Mouse (Mus musculus): ENCODE results near the gene Cd209c. TPM values are rescaled to one million over a fixed set of nuclear protein-coding genes. Genes with fewer than 3 reads are reported as not detected.

Gene Cd209c
- under 1 TPM; 0.26 to 0.47 TPM for polyA plus RNA-seq (2017; shearing (Covaris generic))

GRCm38 (mm10) chr8:3954646-3955045, at the start of gene Cd209c:
Gene Cd209c, minus strand, starts transcription at chr8:3954746.

GRCm38 (mm10) chr8:3926744-3927143, 27.8 kb downstream of the Cd209c start, which contains the start of gene Cd209b:
Gene Cd209b, minus strand, starts transcription at chr8:3926844.

Other genes starting within 250 kb of the Cd209c start
- not detected for gene Clec4g, start 234.1 kb downstream of the Cd209c start, polyA plus RNA-seq (2017; shearing (Covaris generic))
- under 1 TPM; 0.20 to 0.32 TPM for gene Cd209a, start 205.8 kb downstream of the Cd209c start, polyA plus RNA-seq (2017; shearing (Covaris generic))
- under 1 TPM in 1 of 2 experiments, not detected in 1; 0.12 TPM for gene Cd209e, start 100.4 kb downstream of the Cd209c start, polyA plus RNA-seq (2017; shearing (Covaris generic))
- 1 to 10 TPM in 1 of 2 experiments, not detected in 1; 5.1 TPM for gene Cd209d, start 76.2 kb downstream of the Cd209c start, polyA plus RNA-seq (2017; shearing (Covaris generic))
- 10 to 100 TPM in 1 of 2 experiments, under 1 TPM in 1; 0.23 to 22.9 TPM for gene Cd209b, start 27.9 kb downstream of the Cd209c start, polyA plus RNA-seq (2017; shearing (Covaris generic))
- gene Cd209f, start 151.1 kb upstream of the Cd209c start, polyA plus RNA-seq (2017; shearing (Covaris generic)) = under 1 TPM in 1 of 2 experiments, not detected in 1; 0.36 TPM
- under 1 TPM in 1 of 2 experiments, not detected in 1; 0.55 TPM for gene Cd209g, start 179.4 kb upstream of the Cd209c start, polyA plus RNA-seq (2017; shearing (Covaris generic))
- 10 to 100 TPM; 12.9 to 14.8 TPM for gene Evi5l, start 211.8 kb upstream of the Cd209c start, polyA plus RNA-seq (2017; shearing (Covaris generic))